ENCODE assay signal across 22 mouse cellular contexts in genomic region chr11:116677711-116678441, GRCm38 (mm10). TPM values are rescaled to one million over a fixed set of nuclear protein-coding genes. Genes with fewer than 3 reads are reported as not detected.
"Had no signal": no experiment of that assay in that cellular context is flagged by ENCODE, and none has a peak within 500 bp of the region (broad histone marks: within the 10 kb centered on the region; RNA-seq: fewer than 3 reads in every experiment).

No protein-coding gene starts in this region.

- H3K27me3 ChIP-seq: limb, embryonic 13.5 days; liver, embryonic 12.5 days; liver, embryonic 15.5 days; lung, embryonic 15.5 days; midbrain, embryonic 12.5 days; midbrain, embryonic 15.5 days; neural tube, embryonic 13.5 days; stomach, embryonic 15.5 days had no signal

- H3K9me3 ChIP-seq: limb, embryonic 10.5 days; limb, embryonic 13.5 days; liver, embryonic 12.5 days; liver, embryonic 15.5 days; lung, embryonic 15.5 days; midbrain, embryonic 12.5 days; midbrain, embryonic 15.5 days; neural tube, embryonic 13.5 days; stomach, embryonic 15.5 days had no signal

- DNase-seq: layer of hippocampus, adult 9-11 months; liver; lung, adult 18-20 months; lung, postnatal 14 days; retina, postnatal 1 day; right cerebral cortex, postnatal 25 days; spleen, adult 18-20 months; thymus, postnatal 25 days had no signal

- H3K4me2 ChIP-seq: limb, embryonic 13.5 days; liver, embryonic 12.5 days; liver, embryonic 15.5 days; lung, embryonic 15.5 days; midbrain, embryonic 12.5 days; midbrain, embryonic 15.5 days; neural tube, embryonic 13.5 days; stomach, embryonic 15.5 days had no signal

- H3K27ac ChIP-seq: kidney, postnatal 0 days; layer of hippocampus, adult 2 months; limb, embryonic 10.5 days; limb, embryonic 13.5 days; liver, embryonic 12.5 days; liver, embryonic 15.5 days; lung, embryonic 15.5 days; macrophage; midbrain, embryonic 12.5 days; midbrain, embryonic 15.5 days; neural tube, embryonic 13.5 days; stomach, embryonic 15.5 days had no signal

- H3K4me3 ChIP-seq: layer of hippocampus, adult 2 months; limb, embryonic 10.5 days; limb, embryonic 13.5 days; liver, embryonic 12.5 days; liver, embryonic 15.5 days; lung, embryonic 15.5 days; midbrain, embryonic 12.5 days; midbrain, embryonic 15.5 days; neural tube, embryonic 13.5 days; stomach, embryonic 15.5 days had no signal

- H3K9ac ChIP-seq: limb, embryonic 13.5 days; liver, embryonic 12.5 days; liver, embryonic 15.5 days; lung, embryonic 15.5 days; midbrain, embryonic 12.5 days; midbrain, embryonic 15.5 days; neural tube, embryonic 13.5 days; stomach, embryonic 15.5 days had no signal

RNA-seq across cellular contexts. Expression of gene Cygb, which starts 23.8 kb away (rescaled TPM):
- total RNA-seq: megakaryocyte, adult 5-6 weeks had no signal
- polyA plus RNA-seq: macrophage had no signal

RNA-seq across cellular contexts. Expression of gene Prcd, which starts 24.5 kb away (rescaled TPM):
- total RNA-seq: megakaryocyte, adult 5-6 weeks; neutrophil, adult 5-6 weeks had no signal
- polyA plus RNA-seq: macrophage had no signal
